Mouse (Mus musculus) lung, postnatal 0 days (tissue): ENCODE results near the gene Ankrd9.

Source experiments
- CTCF ChIP-seq: IDR thresholded peaks from 2 replicates; pipeline ENCODE4 v1.5.1; 2016; ENCODE audit warnings: antibody characterized with exemption, mild to moderate bottlenecking
- EP300 ChIP-seq: IDR thresholded peaks from 2 replicates; pipeline ENCODE4 v1.6.1; 2016; ENCODE audit warnings: antibody characterized with exemption, mild to moderate bottlenecking, control low read depth

DNA sequence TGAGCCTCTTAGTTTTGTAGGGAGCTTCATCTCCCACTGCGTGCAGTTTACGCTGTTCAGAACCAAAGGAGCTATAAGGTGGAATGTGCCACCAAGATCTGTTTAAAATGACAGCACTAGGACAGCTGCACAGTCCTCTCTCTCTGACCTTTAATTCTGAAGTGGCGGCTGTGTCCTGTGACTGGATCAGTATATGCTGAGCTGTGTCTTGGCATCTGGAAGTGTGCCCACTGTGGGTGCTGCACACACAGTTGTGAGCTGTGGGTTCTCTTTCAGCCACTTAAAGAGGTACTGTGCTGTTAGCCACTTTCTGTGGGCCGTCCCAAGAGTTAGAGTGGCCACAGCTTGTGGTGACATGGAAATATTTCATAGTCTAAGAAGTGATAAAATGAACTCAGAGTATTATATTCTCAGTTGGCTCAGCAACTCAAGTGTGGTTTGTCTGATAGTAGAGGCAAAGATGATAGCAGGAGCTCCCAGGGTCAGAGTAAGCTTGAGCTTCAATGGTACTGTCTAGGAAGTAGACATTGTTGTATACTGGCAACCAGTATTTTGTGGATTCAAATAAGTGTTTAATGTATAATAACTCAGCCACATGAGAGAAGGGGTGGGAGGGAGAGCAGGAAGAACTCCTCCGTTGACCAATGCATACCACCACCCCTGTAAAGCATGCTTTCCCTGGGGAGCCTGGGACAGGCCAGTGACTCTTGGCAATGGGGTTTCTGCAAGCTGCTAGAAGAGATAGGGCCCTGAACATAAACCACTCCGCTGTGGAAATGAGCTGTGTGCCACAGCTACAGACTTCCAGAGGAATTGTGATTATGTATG, 30.5 kb downstream of the Ankrd9 start:
- no peak for TF ChIP-seq CTCF
- no peak for TF ChIP-seq EP300
